Mouse (Mus musculus) bone marrow, adult 2 months (tissue): ENCODE results near the gene Pnn.

Experiments used
- CTCF ChIP-seq: fragments of 200-500 bp; IDR thresholded peaks from 2 replicates; pipeline ENCODE4 v1.5.1; 2011; ENCODE audit warnings: low read length, control low read depth; ENCODE audit not compliant: control insufficient read depth, insufficient read depth
- POLR2A ChIP-seq: fragments of 200-500 bp; IDR thresholded peaks from 2 replicates; pipeline ENCODE4 v1.6.1; 2011; ENCODE audit warnings: low read depth, mild to moderate bottlenecking, control low read depth, low read length, borderline replicate concordance; ENCODE audit not compliant: control insufficient read depth

GRCm38 (mm10) chr12:59065776-59066175 lies 908 bp upstream of the Pnn start:
- no peak for TF ChIP-seq POLR2A
- TF ChIP-seq CTCF: no peak
